Mouse (Mus musculus) kidney, adult 2 months (tissue): Measurements from ENCODE around the gene Klkb1.

Experiments used
- CTCF ChIP-seq: fragments of 200-500 bp; conservative IDR thresholded peaks from 2 replicates; pipeline ENCODE4 v1.5.1; 2011; ENCODE audit warnings: low read depth, mild to moderate bottlenecking, control low read depth, low read length, moderate library complexity, mixed read lengths; ENCODE audit not compliant: insufficient read depth, insufficient read length
- POLR2A ChIP-seq: fragments of 200-500 bp; IDR thresholded peaks from one replicate; pipeline ENCODE4 v1.6.1; 2011; ENCODE audit warnings: low read depth, low read length, control low read depth

DNA sequence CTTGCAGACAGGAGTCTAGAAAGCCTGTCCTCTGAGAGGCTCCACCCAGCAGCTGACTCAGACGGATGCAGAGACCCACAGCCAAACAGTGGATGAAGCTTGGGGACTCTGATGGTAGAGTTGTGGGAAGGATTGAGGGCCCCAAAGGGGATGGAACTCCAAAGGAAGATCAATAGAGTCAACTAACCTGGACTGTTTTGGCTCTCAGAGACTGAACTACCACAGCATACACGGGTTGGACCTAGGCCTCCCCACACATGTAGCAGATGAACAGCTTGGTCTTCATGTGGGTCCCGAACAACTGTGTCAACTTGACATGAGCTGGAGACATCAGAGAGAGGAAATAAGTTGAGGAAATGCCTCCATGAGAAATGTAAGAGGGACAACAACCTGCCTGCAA, 31.8 kb downstream of the Klkb1 start:
- no peak for TF ChIP-seq POLR2A
- TF ChIP-seq CTCF: no peak
